Mouse (Mus musculus): ENCODE measurements around the gene Dcaf15.
A peak's percentile ranks its signal among the peaks of the same experiment; 100 is the strongest.

Gene Dcaf15

DNA sequence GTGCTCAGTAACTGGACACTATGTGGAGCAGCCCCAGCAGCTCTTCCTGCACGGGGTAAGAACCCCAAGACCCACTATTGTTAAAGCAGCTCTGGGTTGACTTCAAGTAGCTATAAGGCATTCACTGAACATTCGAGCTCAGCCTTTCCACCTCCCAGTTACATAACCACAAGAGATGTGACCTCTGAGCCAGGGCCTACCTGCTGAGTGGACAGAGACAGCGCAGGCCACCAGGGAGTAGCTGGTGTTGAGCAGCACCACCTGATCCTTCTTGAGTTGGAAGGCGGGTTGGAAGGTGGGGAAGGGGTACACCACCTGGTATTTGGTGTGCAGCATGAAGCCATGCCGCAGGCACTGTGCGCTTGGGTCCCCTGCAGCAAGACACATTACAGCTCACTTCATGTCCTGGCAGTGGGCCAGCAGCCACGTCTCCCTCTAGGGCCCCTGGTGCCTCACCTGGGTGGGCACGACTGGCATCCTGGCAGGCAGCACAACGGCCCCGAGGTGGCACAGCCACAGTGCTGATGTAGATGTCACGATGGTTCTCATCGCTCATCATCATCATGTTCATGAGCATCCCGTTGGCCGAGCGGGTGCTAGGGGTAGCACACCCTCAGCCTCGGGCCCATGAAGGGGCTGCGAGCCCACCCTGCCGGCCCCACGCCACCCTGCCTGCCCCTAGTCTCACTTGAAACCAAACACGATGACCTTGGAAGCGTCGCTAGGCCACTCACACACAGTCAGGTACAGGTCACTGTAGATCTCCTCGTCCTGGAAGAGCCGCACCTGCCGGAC, 2.9 kb downstream of the Dcaf15 start:
- DNase-seq (ENCODE audit: low read depth, low spot score): no peak

DNA sequence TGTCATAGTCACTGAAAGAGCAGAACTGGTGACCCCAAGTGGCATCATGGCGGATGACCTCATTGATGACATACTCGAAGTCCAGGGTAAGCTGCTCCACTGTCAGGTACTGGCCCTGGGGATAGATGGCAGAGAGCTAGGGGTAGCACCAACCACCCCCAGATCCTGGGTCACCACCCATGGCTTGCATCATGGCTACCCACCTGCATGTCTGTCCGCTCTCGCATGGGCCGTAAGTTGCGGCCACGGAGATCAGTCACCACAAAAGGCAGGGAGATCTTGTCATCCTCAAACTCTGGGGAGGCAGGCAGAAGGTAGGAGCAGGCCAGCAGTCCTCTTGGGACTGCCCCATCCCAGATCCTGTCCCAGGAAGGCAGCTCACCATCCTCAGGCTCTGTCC, 6.2 kb downstream of the Dcaf15 start:
- no peak for DNase-seq (ENCODE audit: low read depth, low spot score)

DNA sequence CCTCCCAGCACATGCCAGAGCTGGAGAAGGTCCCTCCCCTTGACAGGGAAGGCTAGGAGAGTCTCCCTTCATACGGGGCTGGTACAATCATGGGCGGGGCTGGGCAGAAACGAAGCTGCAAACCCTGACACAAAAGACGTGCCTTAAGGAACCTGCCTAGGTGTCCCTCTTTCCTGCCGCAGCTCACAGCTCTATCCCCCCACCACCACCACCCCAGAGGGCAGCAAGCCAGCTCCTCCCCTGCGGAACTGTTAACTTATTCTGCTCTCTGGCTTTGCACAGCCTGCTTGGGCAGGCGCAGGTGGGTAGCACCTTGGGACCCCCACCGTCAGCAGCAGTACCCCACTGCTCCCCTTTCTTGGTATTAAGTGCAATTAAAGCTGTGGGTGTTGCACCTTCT, 8.5 kb downstream of the Dcaf15 start:
- no peak for DNase-seq (ENCODE audit: low read depth, low spot score)

DNA sequence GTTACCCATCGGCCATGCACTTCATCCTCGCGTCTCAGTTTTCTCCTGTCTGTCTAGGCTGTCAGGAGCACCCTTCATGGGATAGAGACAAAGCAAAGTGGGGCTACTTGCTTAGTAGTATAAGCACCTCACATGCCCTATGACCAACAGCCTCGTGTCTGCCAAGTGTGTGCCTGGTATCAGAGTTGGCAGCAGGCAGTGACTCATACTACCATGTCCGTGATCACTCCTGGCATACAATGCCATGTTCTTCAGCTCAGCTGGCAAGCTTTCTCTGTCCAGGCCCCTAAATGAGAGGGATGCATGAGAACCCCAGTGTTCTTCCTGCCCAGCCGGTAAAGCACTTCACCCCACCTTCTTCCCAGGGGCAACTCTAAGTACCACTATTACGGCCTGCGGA, 14.0 kb downstream of the Dcaf15 start:
- no peak for DNase-seq (ENCODE audit: low read depth, low spot score)

DNA sequence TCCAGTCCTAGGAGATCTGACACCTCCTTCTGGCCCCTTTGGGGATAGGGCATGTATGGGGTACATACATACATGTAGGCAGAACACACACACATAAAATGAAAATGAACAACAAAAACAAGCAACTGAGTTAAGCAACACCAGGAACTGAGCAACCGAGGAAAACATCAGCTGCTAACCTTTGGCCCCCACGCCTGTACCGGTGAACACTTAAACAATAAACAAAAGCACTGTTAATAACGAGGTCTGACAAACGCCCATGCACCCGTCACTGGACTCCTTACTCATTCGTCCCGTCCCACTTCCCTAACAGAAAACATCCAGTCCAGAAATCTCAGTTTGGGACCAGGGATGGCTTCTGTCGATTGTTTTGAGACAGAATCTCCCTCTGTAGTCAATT, 15.3 kb downstream of the Dcaf15 start:
- DNase-seq (ENCODE audit: low read depth, low spot score): no peak

DNA sequence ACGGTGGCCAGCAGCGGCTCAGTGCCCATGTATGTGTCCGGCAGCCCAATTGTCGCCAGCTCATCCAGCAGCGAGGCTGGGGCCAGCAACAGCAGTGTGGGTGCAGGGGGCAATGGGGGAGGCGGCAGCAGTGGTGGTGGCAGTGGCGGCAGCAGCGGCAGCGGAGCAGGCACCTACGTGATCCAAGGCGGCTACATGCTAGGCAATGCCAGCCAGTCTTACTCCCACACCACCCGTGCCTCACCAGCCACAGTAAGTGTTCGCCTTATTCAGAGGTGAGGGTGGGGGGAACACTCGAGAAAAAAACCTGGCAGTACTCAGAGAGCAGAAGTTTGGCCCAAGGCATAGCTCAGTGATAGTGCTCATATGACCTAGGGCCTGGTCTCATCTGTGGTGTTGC, 16.7 kb downstream of the Dcaf15 start:
- DNase-seq (ENCODE audit: low read depth, low spot score): no peak

DNA sequence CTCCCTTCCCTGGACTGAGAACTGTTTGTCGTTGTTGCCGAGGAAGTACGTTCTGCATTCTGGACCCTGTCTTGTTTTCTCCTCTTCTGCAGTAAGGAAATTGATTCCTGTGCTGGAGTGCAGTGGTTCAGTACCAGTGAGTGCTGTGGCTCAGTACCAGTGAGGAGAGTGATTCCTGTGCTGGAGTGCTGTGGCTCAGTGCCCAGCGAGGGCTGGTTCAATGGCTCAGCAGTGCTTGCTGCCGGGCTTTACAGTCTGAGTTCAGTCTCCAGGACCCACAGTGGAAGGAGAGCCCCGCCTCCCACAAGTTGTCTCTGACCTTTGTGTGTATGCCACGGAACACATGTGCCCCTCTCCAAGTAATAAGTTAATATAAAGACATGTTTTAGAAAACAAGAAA, 17.4 kb downstream of the Dcaf15 start:
- no peak for DNase-seq (ENCODE audit: low read depth, low spot score)

DNA sequence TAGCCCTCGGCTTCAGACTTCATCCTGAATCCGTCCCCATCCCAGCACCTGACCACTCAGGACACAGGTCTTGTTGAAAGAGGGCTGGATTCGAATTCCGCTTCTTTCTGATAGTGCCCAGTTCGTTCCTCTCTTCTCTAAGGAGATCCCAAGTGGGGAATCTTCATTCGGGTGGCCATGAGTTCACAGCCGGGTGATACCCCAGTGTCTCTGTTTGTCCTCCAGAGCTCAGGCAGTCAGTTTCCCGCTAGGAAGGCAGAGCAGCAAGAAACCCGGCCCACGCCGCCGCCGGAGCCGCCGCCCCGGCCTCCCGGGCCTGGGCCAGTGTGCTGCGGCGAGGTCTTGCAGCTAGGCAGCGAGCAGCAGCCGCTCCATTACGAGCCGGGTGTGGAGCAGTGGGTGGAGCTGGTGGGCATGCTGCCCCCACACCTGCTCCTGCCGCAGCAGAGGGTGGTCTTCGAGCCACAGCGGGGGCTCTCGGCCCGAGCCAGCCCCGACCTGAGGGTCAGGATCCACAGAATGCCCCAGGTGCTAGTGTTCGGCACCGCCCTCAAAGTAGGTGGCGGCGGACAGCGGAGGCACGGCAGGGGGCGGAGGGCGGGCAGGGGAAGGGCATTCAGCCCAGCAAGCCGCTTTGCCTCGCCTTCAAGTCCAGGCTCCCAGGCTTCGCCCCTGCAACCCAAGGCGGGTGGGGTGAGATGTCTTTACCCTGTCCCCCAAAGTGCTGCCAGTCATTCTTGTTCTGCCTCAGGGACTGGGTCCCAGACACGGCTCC, 20.0 kb downstream of the Dcaf15 start:
- no peak for DNase-seq (ENCODE audit: low read depth, low spot score)

DNA sequence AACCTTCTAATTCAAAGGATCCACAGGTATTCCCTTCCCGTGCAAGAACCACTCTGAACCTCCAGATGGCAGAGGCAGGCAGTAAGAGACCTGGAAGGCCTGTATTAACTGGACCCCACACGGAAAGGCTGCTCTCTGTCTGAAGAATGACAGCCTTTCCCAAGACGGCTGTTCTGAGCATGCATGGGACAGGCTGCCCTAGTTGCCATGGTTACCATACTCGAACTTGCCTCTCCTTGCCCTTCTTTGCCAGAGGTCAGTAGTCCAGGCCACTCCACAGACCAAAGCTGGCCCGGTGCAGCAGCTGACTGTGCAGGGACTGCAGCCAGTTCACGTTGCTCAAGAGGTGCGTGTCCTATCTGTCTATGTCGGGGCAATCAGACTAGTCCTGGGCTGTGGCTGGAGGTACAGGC, 20.7 kb downstream of the Dcaf15 start:
- DNase-seq (ENCODE audit: low read depth, low spot score): no peak

DNA sequence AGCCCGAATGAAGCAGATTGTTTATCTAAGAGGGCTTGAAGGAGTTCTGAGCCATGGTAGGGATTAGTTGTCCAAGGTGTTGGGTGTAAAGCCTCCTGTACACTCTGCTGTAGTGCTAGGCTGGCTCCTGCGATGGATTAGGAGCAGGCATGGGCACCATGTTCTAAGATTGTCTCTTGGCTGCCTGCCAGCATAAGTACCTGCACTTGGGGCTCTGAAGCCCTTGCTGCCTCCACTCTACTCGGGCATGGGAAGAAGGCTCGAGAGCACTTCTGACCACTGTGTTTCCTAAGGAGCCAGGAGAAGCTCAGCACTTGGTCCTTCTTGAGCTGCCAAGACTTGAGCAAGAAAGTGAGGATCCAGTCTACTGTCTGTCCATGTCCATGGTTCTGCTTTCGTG, 25.4 kb downstream of the Dcaf15 start:
- DNase-seq (ENCODE audit: low read depth, low spot score): no peak

DNA sequence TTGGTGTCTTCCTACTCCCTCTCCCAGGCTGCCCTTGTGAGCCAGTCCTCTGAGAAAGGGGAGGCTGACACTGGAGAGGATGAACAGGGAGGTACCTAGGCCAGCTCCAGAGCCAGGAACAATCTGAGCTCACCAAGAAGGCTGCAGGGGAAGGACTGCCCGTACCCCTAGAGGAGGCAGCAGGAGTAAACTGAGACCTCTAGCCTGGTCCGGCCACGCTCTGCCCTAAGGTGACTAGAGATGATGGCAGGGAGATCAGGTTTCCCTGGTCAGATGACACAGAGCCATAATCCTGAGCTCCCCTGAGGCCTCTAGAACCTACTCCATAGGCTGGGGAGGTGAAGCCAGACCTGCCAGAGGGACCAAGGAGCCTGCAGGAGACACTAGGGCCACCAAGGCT, 27.7 kb downstream of the Dcaf15 start:
- DNase-seq (ENCODE audit: low read depth, low spot score): no peak

DNA sequence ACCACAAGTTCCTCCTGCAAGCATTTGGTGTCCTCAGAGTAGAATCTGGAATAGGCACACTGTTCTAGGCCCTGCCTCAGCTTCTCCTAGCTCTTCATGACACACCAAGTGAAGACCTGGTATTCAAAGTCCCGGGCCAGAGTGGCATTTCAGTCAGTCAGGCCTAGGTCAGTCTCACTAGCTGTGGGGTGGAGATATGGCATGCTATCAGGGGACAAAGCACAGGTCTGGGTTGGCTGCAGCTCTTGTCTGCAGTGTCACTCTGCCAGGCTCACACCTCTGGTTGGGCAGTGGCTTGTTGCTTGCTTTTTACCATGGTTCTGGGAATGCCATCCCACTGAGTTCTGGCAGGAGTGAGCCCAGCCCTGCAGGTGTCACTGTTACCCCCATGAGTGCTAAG, 28.2 kb downstream of the Dcaf15 start:
- no peak for DNase-seq (ENCODE audit: low read depth, low spot score)

DNA sequence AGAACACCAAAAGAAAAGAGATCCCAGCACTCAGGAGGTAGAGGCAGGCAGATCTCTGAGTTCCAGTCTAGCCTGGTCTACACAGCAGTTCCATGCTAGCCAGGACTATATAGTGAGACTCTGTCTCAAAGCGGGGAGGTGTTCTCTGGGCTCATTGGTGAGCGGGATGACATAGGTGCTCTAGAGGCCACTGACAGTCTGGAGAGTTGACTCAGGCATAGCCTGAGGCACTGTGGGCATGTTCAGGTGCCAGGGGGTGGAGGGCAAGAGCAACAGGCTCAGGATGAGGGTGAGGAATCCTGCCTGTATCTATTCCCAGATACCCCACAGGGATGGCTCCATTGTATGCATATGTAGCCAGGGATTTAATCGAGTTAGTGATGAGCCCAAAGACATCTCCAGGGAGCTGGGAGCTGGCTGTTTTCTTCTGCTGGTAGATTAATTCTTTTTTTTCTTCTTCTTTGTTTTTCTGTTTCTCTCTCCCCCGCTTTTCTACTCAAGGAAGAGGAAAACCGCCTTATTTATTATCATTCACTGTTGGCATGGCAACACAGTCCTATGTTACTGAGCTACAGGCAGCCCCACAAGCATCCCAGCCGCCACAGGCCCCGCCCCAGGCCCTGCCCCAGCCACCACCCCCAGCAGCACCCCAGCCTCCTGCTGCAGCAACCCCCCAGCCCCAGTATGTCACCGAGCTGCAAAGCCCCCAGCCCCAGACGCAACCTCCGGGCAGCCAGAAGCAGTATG, 31.2 kb downstream of the Dcaf15 start:
- peak; percentile 89 for DNase-seq (ENCODE audit: low read depth, low spot score)

DNA sequence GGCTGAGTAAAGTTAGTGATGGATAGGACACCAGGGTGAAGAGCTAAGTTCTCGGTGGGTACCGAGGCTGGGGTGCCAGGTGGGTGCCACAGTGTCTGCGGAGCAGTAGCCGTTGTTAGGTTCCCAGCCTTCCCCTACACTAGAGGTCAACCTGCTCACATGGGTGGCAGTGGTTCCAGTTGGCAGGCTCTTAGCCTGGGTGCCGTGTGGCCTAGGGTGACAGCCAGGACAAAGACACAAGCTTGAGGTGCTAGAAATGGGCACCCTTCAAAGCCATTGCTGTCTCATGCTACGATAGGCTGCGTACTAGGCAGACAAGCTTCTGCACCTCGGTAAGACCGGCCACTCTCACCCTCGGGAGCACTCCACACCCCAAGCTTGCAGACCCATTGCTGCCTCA, 32.2 kb downstream of the Dcaf15 start:
- no peak for DNase-seq (ENCODE audit: low read depth, low spot score)

DNA sequence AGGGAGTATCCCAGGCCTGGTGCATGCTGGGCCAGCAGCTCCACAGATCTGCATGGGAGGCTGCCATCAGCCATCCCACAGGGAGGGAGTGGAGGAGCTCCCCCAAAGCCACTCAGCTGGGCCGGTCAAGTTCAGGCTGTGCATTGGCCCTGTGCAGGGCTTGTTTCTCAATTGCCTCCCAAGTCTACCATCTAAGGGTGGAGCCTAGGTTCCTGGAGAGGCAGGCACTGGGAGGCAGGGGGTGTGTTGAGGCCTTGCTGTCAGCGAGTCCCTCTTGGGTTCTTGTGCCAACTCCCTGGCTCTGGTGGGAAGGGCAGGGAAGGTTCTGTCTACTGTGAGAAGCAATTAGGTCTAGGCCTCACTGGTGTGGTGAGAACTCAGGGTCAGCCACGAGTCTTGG, 32.6 kb downstream of the Dcaf15 start:
- DNase-seq (ENCODE audit: low read depth, low spot score): no peak

DNA sequence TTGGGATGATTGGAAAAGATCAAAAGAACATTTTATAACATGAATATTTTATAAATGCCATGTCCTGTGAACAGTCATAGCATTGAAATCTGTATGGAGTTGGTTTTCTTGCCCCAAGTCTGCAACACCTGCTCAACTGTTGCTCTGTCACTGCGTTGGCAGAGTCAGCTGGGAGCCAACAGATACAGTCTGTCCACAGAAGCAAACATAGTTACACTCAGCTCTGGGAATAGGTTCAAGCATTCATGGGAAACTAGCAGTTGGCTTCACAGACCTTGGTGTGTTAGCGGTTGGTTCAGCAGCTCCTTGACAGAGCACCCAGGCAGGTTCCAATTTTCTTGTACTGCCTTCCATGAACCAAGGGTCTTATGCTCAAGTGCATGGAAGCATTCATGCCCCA, 33.9 kb downstream of the Dcaf15 start:
- DNase-seq (ENCODE audit: low read depth, low spot score): no peak

DNA sequence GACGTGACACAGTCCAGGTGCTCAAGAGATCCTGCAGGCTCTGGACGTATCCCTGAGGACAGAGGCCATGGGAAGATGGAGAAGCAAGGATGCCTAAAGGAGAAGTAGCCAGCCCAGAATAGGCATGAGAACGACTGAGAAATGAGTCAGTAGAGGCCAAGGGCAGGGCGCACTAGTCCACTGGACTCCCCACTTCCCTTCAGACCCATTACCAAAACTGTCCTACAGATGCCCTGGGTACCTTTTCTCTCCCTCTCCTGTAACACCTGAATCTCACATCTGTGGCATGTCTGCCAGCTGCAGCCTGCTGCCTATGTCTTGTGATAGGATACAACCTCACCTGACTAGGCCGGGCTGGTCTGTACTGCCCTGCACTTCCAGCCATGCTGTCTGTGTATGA, 34.3 kb downstream of the Dcaf15 start:
- no peak for DNase-seq (ENCODE audit: low read depth, low spot score)

DNA sequence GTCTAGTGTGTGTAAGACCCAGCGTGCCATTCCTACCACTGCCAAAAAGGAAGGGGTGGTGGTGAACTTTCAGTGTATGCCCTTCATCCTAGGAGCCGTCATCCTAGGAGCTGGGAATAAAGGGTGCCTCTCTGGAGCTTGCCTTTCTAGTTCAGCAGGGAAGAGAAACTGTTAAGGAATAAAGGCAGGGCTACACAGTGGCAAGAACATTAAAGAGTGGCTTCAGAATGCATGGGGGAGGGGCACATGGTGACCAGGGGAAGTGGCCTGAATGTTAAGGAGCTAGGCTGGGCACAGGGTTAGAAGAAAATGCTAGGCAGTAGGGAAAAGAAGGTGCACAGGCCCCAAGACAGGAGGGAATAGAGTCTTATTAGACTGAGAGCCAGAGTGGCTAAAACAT, 34.8 kb downstream of the Dcaf15 start:
- DNase-seq (ENCODE audit: low read depth, low spot score): no peak

DNA sequence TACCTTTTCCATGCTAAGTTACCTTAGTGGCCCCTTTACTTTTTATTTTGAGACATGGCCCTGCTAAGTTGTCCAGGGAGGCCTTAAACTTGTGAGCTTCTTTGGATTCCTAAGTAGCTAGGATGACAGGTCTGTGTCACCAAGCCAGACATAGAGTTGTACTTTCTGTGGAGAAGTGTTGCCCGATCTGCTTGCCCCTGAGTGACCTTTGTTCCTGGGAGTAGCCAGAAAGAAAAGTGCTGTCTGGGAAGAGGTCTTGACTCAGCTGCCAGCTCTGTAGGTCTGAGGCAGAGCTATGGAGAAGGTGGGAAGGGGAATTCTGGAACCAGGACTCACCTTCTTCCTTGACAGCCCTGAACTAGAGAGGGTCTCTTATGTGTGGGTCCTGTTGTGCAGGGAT, 35.4 kb downstream of the Dcaf15 start:
- DNase-seq (ENCODE audit: low read depth, low spot score): no peak

DNA sequence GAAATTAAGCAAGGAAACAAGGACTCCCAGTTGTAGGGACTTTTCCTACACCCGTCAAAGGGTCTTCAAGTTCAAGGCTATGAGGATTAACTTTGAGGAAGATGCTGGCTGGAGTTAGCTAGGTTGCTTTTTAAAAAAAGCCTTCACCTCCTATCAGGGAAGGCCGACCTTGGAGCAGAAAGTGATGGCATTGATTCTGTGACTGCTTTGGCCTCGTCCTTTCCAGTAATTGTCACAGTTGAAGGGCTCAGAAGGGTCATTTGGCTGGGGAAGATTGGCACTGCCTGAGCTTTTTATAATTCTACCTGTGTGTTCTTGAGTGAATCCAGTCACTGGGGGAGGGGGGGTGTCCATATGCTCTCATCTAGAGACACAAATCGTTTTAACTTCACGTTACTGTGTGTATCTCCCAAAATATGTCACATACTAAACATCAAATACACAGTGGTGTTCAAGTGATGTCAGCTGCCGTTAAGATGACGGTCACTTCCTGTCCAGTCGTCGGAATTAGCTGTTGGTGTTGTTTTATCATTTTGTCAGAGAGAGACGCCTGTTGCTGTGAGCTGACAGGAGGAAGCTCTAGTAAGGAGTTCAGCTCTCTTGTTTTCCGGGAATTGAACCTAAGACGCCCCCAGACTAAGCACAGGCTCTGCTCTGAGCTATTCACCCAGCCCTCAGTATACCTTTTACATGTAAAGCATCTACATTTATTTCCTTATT, 36.1 kb downstream of the Dcaf15 start:
- DNase-seq (ENCODE audit: low read depth, low spot score): peak; percentile 41

DNA sequence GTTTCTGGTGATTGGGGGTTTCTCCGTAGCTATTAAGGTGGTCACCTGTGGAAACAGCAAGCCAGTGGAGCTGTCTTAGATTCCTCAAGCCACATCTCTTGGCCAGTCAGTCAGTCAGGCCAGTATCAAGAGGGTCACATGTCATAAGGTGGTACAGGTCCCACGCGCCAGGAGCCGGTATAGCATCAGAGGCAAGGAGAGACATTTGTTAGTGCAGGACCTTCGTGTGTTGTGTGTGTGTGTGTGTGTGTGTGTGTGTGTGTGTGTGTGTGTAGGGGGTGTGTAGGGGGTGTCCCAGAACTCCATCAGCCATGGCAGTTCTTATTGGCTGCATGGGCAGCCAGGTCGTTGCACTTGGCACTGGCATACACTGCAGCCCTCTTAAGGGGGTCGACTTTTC, 36.7 kb downstream of the Dcaf15 start:
- DNase-seq (ENCODE audit: low read depth, low spot score): peak; percentile 29

DNA sequence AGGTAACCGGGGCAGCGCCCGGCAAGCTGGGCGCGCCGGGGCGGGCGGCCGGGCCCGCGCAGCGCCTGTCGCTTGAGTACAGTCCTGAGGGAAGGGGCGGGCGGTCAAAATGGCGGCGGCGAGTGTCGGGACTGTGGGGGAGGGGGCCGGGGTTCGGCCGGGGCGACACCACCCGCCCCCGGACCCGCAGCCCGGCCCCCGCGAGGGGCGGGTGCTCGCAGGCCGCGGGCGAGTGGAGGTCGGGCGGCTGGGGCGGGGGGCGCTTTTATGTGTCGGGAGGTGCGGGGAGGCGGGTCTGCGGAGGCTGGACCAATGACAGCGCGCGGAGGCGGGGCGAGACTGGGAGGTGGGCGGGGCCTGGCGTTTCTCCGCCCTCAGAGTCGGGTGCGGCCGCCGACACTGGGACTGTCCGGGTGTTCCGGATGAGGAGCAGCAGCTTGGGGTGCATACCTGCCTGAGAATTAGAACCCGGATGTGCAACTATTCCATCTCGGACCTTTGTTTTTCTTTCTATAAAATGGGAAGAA, 37.5 kb downstream of the Dcaf15 start:
- peak; percentile 97 for DNase-seq (ENCODE audit: low read depth, low spot score)

Measured in CD4-positive, CD25-positive, alpha-beta regulatory T cell, adult 2 months (primary cell).